Mouse (Mus musculus) cerebellum, adult 2 months (tissue): Measurements from ENCODE around the gene Fam155a. TPM values are rescaled to one million over a fixed set of nuclear protein-coding genes. Genes with fewer than 3 reads are reported as not detected.

Experiments
- DNase-seq, 2 experiments: peaks; one replicate each; pipeline ENCODE4 v3.0.0; 2021
- H3K27ac ChIP-seq: fragments of 200-500 bp; 2 replicates; pipeline ENCODE4 v1.5.1; 2012; ENCODE audit warnings: low read length, control low read depth, inconsistent platforms; ENCODE audit not compliant: insufficient read depth
- H3K27me3 ChIP-seq: fragments of 200-500 bp; 2 replicates; pipeline ENCODE4 v1.6.1; 2012; ENCODE audit warnings: inconsistent platforms, mild to moderate bottlenecking, low read length, moderate library complexity; ENCODE audit not compliant: control insufficient read depth, insufficient read depth
- H3K4me1 ChIP-seq: fragments of 200-500 bp; 2 replicates; pipeline ENCODE4 v1.6.1; 2011; ENCODE audit warnings: low read length; ENCODE audit not compliant: control insufficient read depth, insufficient read depth
- H3K4me3 ChIP-seq: fragments of 200-500 bp; replicated peaks from 2 replicates; pipeline ENCODE3; 2011; ENCODE audit warnings: mild to moderate bottlenecking, low read depth, low read length, control low read depth; ENCODE audit not compliant: insufficient read depth
- CTCF ChIP-seq: fragments of 200-500 bp; IDR thresholded peaks from 2 replicates; pipeline ENCODE4 v1.5.1; 2011; ENCODE audit warnings: low read depth, mild to moderate bottlenecking, control low read depth, low read length, moderate library complexity, borderline replicate concordance; ENCODE audit not compliant: insufficient read depth
- POLR2A ChIP-seq: fragments of 200-500 bp; IDR thresholded peaks from 2 replicates; pipeline ENCODE4 v1.6.1; 2011; ENCODE audit warnings: low read length, control low read depth, borderline replicate concordance; ENCODE audit not compliant: insufficient read depth
- WGBS: fragments of 180-500 bp; shearing (Covaris S2); methylation state at CpG from one replicate; pipeline ENCODE4 v1.1.7; 2018; 5-methylcytosine and 5-hydroxymethylcytosine counted together
- polyA plus RNA-seq: library from polyadenylated mRNA; depleted of rRNA; stranded (reverse); fragments of >200 nt; gene quantifications from 2 replicates; pipeline ENCODE4 v1.2.3, GENCODE M21; 2012

Gene Fam155a
- polyA plus RNA-seq, 1 experiment: 58.5 TPM

DNA sequence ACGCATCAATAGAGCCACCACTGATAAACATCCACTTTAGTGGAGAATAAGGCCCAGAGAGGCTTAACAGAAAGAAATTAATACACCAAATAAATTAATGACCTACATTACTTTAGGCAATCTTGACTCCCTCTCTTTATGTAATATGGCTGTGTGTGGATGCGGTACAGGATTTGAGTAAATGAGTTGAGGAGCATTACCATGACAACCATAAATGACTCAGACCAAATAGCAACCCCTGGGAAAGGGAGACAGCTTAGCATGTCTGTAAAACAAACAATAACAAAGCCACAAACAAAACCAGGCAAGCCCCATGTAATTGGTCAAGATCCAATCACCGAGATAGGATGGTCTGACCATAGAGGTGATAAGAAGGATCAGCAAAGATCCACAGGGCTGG is 244.4 kb downstream of the Fam155a start:
- no peak overlapping the region for H3K27ac ChIP-seq
- H3K4me3 ChIP-seq: no peak overlapping the region
- DNase-seq: no peak
- WGBS: 87% methylated on average over 3 of the region's 3 CpGs
- no peaks in the 10 kb centered on the region for H3K27me3 ChIP-seq
- TF ChIP-seq CTCF (no peak), POLR2A (no peak)
- no peaks in the 10 kb centered on the region; the same call in 1 of the 2 replicates for H3K4me1 ChIP-seq

GRCm38 (mm10) chr8:9521577-9521976 is 249.4 kb downstream of the Fam155a start:
- WGBS: 55% methylated on average over 2 of the region's 2 CpGs

GRCm38 (mm10) chr8:9500751-9501150 is 270.2 kb downstream of the Fam155a start:
- WGBS: 10% methylated on average over 6 of the region's 6 CpGs
- H3K4me3 ChIP-seq: no peak overlapping the region
- H3K27ac ChIP-seq: no peak overlapping the region
- DNase-seq: peak; percentile 36 to 52
- peaks cover 4% of the 10 kb centered on the region; the same call in 1 of the 2 replicates for H3K4me1 ChIP-seq
- TF ChIP-seq POLR2A (no peak), CTCF (no peak)
- no peaks in the 10 kb centered on the region for H3K27me3 ChIP-seq

More at GRCm38 (mm10) chr8:9521577-9521976, 249.4 kb downstream of the Fam155a start:
- Histone ChIP-seq H3K4me1 (no peaks in the 10 kb centered on the region; the same call in 1 of the 2 replicates), H3K27me3 (no peaks in the 10 kb centered on the region), H3K4me3 (no peak overlapping the region), H3K27ac (no peak overlapping the region)
- TF ChIP-seq CTCF: no peak
- TF ChIP-seq POLR2A: no peak
- peak in 1 of 2 experiments; percentile 57 for DNase-seq

DNA sequence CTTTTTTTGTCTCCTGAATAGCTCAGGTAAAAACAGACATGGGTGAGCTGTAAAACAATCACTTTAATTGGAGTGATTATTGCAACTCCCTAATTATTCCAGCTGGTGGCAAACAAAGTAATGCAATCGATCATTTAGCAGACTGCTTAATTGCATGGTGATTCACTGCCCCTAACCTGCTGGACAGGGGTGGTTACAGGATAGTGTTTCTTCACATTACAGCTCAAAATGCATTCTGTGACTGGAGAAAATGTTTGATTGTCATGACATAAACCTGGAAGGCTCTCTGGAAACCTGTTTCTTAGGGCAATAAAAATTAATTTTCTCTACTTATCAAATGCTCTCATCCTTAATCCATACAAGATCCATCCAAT is 276.7 kb downstream of the Fam155a start:
- Histone ChIP-seq H3K4me1 (no peaks in the 10 kb centered on the region), H3K27me3 (no peaks in the 10 kb centered on the region), H3K4me3 (no peak overlapping the region), H3K27ac (no peak overlapping the region)
- 59% methylated on average over 1 of the region's 1 CpGs for WGBS
- TF ChIP-seq POLR2A (no peak), CTCF (no peak)
- DNase-seq: no peak

DNA sequence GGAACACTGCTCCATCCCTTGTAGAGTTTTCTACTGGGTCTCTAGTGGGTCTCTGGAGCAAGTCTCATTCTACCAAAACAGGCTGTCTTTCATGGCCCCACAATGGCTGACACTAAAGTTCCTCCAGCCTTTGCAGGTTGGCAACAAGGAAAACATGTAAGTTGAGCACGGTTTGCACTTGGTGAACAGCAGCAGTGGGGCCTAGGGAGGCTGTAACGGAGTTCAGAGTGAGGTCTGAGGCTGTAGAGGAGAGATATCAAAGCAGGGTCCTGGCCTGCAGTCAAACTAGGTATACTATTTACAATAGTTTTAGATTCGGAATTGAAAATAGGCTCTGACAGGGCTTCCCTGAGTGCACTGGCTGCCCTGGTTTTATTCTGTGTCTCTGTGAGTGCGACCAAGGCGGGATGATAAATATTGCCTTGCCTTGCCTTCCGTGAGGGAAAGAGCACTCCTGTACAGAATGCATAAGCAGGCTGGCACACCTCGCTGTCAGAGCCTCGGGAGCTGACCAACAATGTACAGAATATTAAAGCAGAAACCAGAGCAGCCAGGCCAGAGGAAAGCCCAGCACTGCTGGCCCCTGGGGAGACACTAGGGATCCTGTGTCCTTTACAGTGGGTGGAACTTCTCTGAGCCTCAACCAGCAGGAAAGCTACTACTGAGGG is 277.3 kb downstream of the Fam155a start:
- 69% methylated on average over 8 of the region's 8 CpGs for WGBS
- H3K27ac ChIP-seq: no peak overlapping the region

GRCm38 (mm10) chr8:9482565-9482964 is 288.4 kb downstream of the Fam155a start:
- 84% methylated on average over 5 of the region's 5 CpGs for WGBS
- no peak overlapping the region for H3K4me3 ChIP-seq
- H3K4me1 ChIP-seq: 0 out of 2 replicates have a peak, but pooled peaks cover 2% of the 10 kb centered on the region
- no peaks in the 10 kb centered on the region for H3K27me3 ChIP-seq
- no peak overlapping the region for H3K27ac ChIP-seq
- TF ChIP-seq POLR2A: no peak
- no peak for DNase-seq

More for the DNA sequence above, 277.3 kb downstream of the Fam155a start:
- Histone ChIP-seq H3K27me3 (no peaks in the 10 kb centered on the region), H3K4me3 (no peak overlapping the region), H3K4me1 (no peaks in the 10 kb centered on the region)
- no peak for DNase-seq
- no peak for TF ChIP-seq CTCF
- no peak for TF ChIP-seq POLR2A

- Histone ChIP-seq H3K27me3 (no peaks in the 10 kb centered on the region), H3K27ac (no peak overlapping the region), H3K4me3 (no peak overlapping the region), H3K4me1 (peaks cover 9% of the 10 kb centered on the region)
- 84% methylated on average over 5 of the region's 5 CpGs for WGBS
- no peak for DNase-seq
- TF ChIP-seq POLR2A (no peak), CTCF (no peak)
Observed at GRCm38 (mm10) chr8:9471290-9471689, 299.7 kb downstream of the Fam155a start.

DNA sequence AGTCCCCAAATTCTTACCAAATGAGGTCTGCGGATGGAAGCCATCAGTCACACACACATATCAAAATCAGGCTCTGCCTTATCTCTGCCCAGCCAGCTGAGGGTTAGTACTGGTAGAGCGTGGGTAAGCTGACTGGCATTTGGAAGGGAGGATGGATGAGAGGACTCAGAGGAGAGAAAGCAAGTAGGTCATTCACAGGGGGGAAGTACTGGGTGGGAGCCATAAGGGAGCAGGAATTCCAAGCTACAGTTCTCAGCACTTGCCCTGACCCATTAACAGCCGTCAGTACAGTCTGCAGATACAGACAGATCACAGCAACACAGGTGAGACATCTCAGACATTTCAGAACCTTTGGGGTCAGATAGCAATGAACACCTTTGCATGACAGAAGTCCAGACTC is 300.8 kb downstream of the Fam155a start:
- Histone ChIP-seq H3K27ac (0 out of 2 replicates have a peak overlapping the region, but pooled peaks have one; percentile 47), H3K27me3 (no peaks in the 10 kb centered on the region), H3K4me1 (peaks cover 9% of the 10 kb centered on the region), H3K4me3 (no peak overlapping the region)
- no peak for TF ChIP-seq CTCF
- TF ChIP-seq POLR2A: no peak
- WGBS: 53% methylated on average over 3 of the region's 3 CpGs
- DNase-seq: no peak
